Mouse (Mus musculus): ENCODE data around the gene Il1a.

DNA sequence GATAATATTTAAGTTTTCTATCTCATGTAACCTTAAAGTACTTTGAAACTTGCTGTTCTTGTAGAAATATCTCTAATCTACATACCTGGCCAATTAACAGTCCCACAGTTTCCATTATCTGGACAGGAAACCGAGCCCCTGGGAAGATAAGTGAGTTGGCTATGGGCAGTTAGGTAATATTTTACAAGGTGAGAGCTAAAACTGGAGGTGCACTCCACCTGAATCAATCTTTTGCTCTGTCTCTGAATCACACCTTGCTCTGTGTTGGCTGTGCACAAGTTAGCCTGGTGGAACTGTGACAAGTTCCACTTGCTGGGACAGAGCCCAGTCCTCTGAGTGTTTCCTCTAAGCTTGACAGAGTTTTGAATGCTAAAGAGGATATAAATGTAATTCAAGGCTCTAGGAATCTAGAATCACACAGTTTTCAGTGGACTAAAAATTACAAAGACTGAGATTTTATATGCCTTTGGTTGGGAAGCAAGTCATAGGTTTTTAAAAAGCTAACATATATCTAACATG lies 12.4 kb upstream of the Il1a start:
- TF ChIP-seq CTCF (IDR thresholded peaks at IDR 0.05; ENCODE audit: low read depth) (no peak), EP300 (IDR thresholded peaks at IDR 0.05; ENCODE audit: low read depth) (no peak)

All from liver, postnatal 0 days (tissue).